Mouse (Mus musculus) neural tube, embryonic 12.5 days (tissue): ENCODE results near the gene Tmem273. TPM values are rescaled to one million over a fixed set of nuclear protein-coding genes. Genes with fewer than 3 reads are reported as not detected.
A peak's percentile ranks its signal among the peaks of the same experiment; 100 is the strongest.

Source experiments
- ATAC-seq: fragments of 200-750 bp; cut with Nextera tagmentation; 2 replicates; pipeline ENCODE4 v1.8.0; 2017; ENCODE audit warnings: low read depth, mild to moderate bottlenecking, moderate TSS enrichment, moderate library complexity; ENCODE audit not compliant: low FRiP score
- H3K27ac ChIP-seq: fragments of 300-500 bp; sonication (generic); 2 replicates; pipeline ENCODE4 v1.5.1; 2016
- H3K27me3 ChIP-seq: fragments of 300-500 bp; sonication (generic); replicated peaks from 2 replicates; pipeline ENCODE4 v1.6.1; 2016; ENCODE audit warnings: mild to moderate bottlenecking
- H3K36me3 ChIP-seq: fragments of 300-500 bp; sonication (generic); 2 replicates; pipeline ENCODE4 v1.6.1; 2016; ENCODE audit warnings: mild to moderate bottlenecking
- H3K4me1 ChIP-seq: fragments of 300-500 bp; sonication (generic); 2 replicates; pipeline ENCODE4 v1.6.1; 2016
- H3K4me2 ChIP-seq: fragments of 300-500 bp; sonication (generic); replicated peaks from 2 replicates; pipeline ENCODE4 v1.6.1; 2016; ENCODE audit warnings: mild to moderate bottlenecking
- H3K4me3 ChIP-seq: fragments of 300-500 bp; sonication (generic); 2 replicates; pipeline ENCODE4 v1.5.1; 2016
- H3K9ac ChIP-seq: fragments of 300-500 bp; sonication (generic); 2 replicates; pipeline ENCODE4 v1.6.1; 2016; ENCODE audit warnings: mild to moderate bottlenecking
- H3K9me3 ChIP-seq: fragments of 300-500 bp; sonication (generic); 2 replicates; pipeline ENCODE4 v1.6.1; 2016; ENCODE audit warnings: mild to moderate bottlenecking
- WGBS: fragments of 180-500 bp; shearing (Covaris S2); methylation state at CpG from one replicate; pipeline ENCODE4 v1.1.7; 2016; 5-methylcytosine and 5-hydroxymethylcytosine counted together
- polyA plus RNA-seq: library from polyadenylated mRNA; unstranded; fragments of >200 nt; fragmentation: Nextera tagmentation; extraction: Ambion mirVana; gene quantifications from 2 replicates; pipeline ENCODE4 v1.2.1, GENCODE M21; 2016

The Tmem273 gene
- polyA plus RNA-seq, 1 experiment from 2014 or later = 0.74 TPM

DNA sequence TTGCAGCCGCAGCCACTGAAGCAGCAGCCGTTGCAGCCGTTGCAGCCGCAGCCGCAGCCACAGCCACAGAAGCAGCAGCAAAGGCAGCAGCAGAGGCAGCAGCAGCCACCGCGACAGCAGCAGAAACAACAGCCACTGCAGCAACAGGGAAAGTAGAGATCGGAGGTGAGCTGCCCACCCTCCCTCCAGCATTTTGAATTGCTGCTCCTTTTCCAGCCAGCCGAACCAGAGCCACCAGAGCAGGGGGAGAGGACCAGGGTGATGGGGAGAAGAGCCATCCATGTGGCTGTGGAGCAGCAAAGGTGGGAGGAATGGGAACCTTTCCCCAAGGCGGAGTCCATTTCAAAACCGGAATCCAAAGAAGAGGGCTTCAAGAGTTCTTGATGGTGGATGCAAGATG is 50.4 kb downstream of the Tmem273 start:
- no peaks in the 10 kb centered on the region for H3K27me3 ChIP-seq
- H3K4me1 ChIP-seq = no peaks in the 10 kb centered on the region
- H3K9ac ChIP-seq = no peak overlapping the region
- no peaks in the 10 kb centered on the region for H3K36me3 ChIP-seq
- no peak for ATAC-seq
- H3K4me2 ChIP-seq = no peak overlapping the region
- H3K9me3 ChIP-seq = peaks cover 3% of the 10 kb centered on the region; the same call in 1 of the 2 replicates
- H3K27ac ChIP-seq = no peak overlapping the region
- H3K4me3 ChIP-seq = no peak overlapping the region
- WGBS = 91% methylated on average over 11 of the region's 11 CpGs

DNA sequence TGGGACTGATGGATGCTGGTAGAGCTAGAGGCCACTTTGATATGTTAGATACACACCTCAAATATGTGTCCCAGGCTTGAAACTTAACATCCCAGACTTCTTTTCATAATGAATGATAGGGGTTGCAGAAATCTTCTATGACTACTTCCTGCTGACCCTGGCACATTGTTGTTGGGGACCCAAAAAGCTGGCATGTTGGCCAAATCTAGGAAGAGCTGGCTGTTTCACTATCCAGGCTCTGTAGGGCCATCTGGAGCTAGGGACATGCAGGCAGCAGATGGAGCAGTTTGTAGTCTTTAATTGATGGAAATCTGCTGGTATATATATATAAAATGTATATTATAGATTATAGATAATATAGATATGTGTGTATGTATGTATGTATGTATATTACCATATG is 56.3 kb downstream of the Tmem273 start:
- Histone ChIP-seq H3K36me3 (no peaks in the 10 kb centered on the region), H3K4me3 (no peak overlapping the region), H3K9ac (no peak overlapping the region), H3K4me1 (no peaks in the 10 kb centered on the region), H3K4me2 (no peak overlapping the region), H3K27ac (no peak overlapping the region), H3K27me3 (no peaks in the 10 kb centered on the region), H3K9me3 (no peaks in the 10 kb centered on the region)
- ATAC-seq = no peak

DNA sequence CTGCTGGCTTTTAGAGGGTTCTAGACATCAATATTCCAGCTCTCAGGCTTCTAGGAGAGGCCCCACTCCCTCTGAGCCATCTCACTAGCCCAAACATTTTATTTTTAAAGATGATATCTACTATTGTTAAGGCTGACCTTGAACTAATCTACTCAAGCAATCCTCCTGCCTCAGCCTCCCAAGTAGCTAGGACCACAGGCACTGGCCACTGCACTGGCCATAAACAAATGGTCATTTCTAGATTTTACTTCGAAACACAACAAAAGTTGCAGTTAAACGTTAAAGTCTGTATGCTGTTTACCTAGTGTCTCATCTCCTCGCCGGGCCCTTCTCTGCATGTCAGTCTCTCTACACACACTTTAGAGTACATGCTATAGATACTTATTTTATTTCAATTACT is 68.3 kb downstream of the Tmem273 start:
- Histone ChIP-seq H3K4me2 (no peak overlapping the region), H3K4me1 (no peaks in the 10 kb centered on the region), H3K27ac (no peak overlapping the region), H3K9ac (no peak overlapping the region), H3K36me3 (no peaks in the 10 kb centered on the region), H3K27me3 (peaks cover 4% of the 10 kb centered on the region; the same call in 1 of the 2 replicates), H3K4me3 (no peak overlapping the region), H3K9me3 (no peaks in the 10 kb centered on the region)
- ATAC-seq = no peak
- 91% methylated on average over 4 of the region's 4 CpGs for WGBS

DNA sequence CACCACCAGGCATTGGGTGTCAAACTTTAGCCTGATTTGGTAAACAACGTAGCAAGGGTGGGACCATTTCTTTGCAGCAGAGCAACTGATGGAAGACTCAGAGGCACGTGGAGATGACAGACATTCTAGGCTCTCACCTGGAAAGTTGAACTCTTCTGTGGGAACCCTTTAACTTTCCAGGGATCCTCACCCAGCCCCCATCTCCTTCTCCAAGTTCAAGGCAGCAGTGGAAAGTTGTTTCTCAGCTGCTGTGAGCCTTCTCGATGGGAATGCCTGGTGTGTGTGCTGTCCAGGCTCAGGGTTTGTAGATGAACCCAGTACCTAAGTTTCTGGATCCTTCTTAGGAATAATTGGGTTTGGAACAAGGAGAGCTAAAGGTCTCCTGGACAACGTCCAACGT is 70.5 kb downstream of the Tmem273 start:
- H3K4me1 ChIP-seq = peaks cover 16% of the 10 kb centered on the region; the same call in 1 of the 2 replicates
- peak overlapping the region; percentile 83 for H3K4me2 ChIP-seq
- H3K27ac ChIP-seq = no peak overlapping the region
- no peak overlapping the region for H3K9ac ChIP-seq
- no peaks in the 10 kb centered on the region for H3K36me3 ChIP-seq
- 42% methylated on average over 5 of the region's 5 CpGs for WGBS
- ATAC-seq = no peak; the same call in 1 of the 2 replicates
- H3K9me3 ChIP-seq = no peaks in the 10 kb centered on the region
- peaks cover 4% of the 10 kb centered on the region; the same call in 1 of the 2 replicates for H3K27me3 ChIP-seq
- peak overlapping the region; percentile 50 for H3K4me3 ChIP-seq

DNA sequence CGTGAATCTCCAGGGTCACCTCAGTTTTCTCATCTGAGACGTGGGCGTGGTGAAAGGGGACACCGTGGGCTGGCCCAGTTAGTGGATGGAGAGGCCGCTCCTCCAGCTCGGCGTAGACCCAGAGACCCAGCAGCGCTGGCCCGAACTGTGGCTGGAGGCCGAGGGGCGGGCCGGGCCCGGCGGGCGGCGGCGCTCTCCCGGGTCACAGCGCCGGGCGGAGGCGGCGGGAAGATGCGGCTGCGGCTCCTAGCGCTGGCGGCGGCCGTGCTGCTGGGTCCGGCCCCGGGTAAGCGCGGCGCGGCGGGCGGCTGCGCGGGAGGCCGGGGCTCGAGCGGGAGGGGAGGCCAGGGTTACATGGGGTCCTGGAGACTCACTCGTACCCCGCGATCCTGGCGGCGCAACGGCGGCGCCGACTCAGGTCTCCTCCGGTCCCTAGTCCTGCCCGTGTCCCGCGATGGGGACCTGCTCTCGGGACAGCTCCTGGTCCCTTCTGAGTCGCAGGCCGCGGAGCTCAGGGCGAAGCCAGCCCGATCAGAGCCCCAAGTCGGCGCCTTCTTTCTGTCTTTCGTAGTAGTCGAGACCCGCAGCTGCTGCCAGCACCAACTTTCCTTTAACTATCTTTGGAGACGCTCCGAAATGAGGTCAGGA is 71.0 kb downstream of the Tmem273 start, which contains the start of gene Vstm4:
Vstm4 (plus strand) TSS at position 76 of the 648 bp plus-strand sequence.
- 1% methylated on average over 68 of the region's 68 CpGs for WGBS
- H3K4me3 ChIP-seq = peak within 1 kb of the TSS; percentile 50
- peaks cover 4% of the 10 kb centered on the region; the same call in 1 of the 2 replicates for H3K27me3 ChIP-seq
- peaks cover 18% of the 10 kb centered on the region; the same call in 1 of the 2 replicates for H3K4me1 ChIP-seq
- no peaks in the 10 kb centered on the region for H3K36me3 ChIP-seq
- peak within 1 kb of the TSS; percentile 83 for H3K4me2 ChIP-seq
- no peak within 1 kb of the TSS for H3K27ac ChIP-seq
- no peaks in the 10 kb centered on the region for H3K9me3 ChIP-seq
- peak within 1 kb of the TSS; percentile 67 for H3K9ac ChIP-seq
- peak; percentile 70 for ATAC-seq

DNA sequence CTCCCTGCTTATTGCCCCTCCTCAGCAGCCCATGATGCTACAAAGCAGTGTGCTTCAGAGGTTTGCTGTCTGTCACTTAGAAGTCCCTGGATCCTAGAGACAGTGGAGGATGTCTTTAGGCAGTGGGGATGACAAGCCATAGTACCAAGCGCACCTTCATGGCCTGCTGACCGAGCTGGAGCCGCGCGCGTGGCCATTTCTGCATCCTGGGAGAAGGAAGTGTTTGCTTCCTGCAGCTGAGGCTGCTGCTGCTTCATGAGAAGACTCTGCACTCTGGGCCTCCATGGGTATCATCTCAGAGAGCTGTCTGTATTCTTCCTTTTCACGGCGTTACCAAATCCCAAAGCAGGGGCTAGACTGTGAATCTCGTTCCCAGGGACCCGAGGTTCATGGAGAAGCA is 72.6 kb downstream of the Tmem273 start:
- Histone ChIP-seq H3K27me3 (peaks cover 4% of the 10 kb centered on the region; the same call in 1 of the 2 replicates), H3K36me3 (no peaks in the 10 kb centered on the region), H3K4me3 (no peak overlapping the region), H3K27ac (no peak overlapping the region), H3K9ac (no peak overlapping the region), H3K4me2 (no peak overlapping the region), H3K9me3 (no peaks in the 10 kb centered on the region), H3K4me1 (peaks cover 18% of the 10 kb centered on the region; the same call in 1 of the 2 replicates)
- no peak for ATAC-seq
- 95% methylated on average over 10 of the region's 10 CpGs for WGBS

DNA sequence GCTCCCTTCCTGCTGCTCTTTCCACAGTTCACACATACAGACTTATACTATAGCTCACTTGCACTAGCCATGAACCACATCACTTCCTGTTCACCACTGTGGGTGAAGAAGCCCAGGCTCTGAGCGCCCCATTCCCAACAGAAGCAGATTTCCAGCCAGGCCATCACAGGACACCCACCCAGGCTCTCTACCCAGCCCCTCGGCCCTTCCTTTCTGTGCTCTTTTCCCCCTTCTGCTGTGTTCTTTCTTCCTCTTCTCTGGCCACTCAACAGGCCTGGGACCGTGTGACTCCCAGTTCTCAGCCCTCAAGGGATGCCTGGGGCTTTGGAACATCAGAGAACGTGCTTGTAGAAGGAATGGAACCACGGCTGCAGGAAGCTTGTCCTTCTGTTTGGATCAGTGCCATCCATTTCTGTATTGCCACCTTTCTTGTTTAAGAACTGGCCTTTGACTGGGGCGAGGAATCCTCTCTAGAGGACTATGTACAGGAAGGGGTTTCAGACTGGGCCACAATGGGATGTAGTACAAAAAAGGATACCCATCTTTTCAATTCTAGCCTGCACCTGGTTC is 73.3 kb downstream of the Tmem273 start:
- H3K9me3 ChIP-seq = no peaks in the 10 kb centered on the region

DNA sequence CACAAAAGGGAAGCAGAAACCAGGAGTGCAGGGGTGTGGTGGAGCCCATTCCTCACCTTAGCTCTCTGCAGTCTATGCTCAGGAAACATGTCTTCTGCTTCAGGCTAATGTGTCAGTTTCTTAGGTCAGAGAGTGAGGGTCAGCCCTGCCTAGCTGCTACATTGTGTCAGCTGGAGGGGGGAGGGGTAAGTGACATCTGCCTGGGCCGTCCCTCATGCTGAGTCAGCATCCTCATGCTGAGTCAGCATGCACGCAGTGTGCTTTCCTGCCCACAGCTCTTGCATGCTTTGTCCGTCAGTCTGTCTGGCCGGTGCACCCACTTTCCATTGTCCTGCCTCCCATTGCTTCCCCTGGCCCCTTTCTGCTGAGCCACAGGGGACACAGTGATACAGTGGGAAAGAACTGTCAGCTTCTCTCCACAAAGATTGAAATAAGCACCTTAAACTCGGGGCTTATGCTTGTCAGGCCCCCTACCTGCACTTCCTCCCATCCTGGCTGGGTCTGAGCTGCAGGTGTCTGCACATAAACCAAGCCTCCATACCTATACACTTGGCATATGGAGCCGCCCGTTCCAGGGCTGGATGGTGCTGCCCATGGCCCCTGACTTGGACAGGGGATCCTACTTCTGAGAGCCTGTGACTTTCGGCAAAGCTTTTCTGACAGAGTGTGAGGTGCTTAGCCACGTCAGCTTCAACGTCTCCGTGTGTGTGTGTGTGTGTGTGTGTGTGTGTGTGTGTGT is 74.2 kb downstream of the Tmem273 start:
- Histone ChIP-seq H3K27ac (no peak overlapping the region), H3K27me3 (peaks cover 4% of the 10 kb centered on the region; the same call in 1 of the 2 replicates), H3K9me3 (no peaks in the 10 kb centered on the region), H3K36me3 (no peaks in the 10 kb centered on the region), H3K4me2 (no peak overlapping the region; the same call in 1 of the 2 replicates), H3K4me3 (no peak overlapping the region), H3K4me1 (peaks cover 18% of the 10 kb centered on the region; the same call in 1 of the 2 replicates), H3K9ac (no peak overlapping the region)
- ATAC-seq = no peak
- 58% methylated on average over 11 of the region's 11 CpGs for WGBS

More for the DNA sequence above, 73.3 kb downstream of the Tmem273 start:
- Histone ChIP-seq H3K4me3 (no peak overlapping the region), H3K36me3 (no peaks in the 10 kb centered on the region), H3K27me3 (peaks cover 4% of the 10 kb centered on the region; the same call in 1 of the 2 replicates), H3K27ac (no peak overlapping the region), H3K9ac (no peak overlapping the region), H3K4me2 (no peak overlapping the region), H3K4me1 (peaks cover 18% of the 10 kb centered on the region; the same call in 1 of the 2 replicates)
- no peak for ATAC-seq
- 80% methylated on average over 6 of the region's 6 CpGs for WGBS

DNA sequence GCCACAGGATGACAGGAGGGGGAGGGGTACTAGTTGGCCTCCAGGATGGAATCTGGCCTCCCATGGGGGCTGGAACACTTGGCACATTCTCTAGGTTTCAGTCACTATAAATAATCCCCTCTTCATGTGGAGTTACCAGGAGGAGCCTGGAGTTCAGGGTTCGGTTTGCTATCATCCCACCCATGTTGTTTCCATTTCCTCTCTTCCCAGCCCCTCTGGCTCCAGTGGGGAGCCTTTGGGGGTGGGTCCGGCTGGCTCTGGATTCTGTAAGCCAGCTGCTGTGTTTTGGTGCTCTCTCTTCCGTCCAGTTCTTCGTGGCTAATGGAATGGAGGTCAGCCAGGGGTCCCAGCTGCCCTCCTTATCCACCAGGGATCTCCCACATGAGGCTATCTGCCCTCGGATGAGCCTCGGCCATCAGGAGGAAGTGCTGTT is 75.4 kb downstream of the Tmem273 start:
- Histone ChIP-seq H3K27ac (no peak overlapping the region), H3K9me3 (no peaks in the 10 kb centered on the region), H3K4me3 (no peak overlapping the region), H3K27me3 (peaks cover 4% of the 10 kb centered on the region; the same call in 1 of the 2 replicates), H3K9ac (no peak overlapping the region), H3K4me2 (no peak overlapping the region), H3K36me3 (no peaks in the 10 kb centered on the region), H3K4me1 (peaks cover 18% of the 10 kb centered on the region; the same call in 1 of the 2 replicates)
- WGBS = 40% methylated on average over 6 of the region's 6 CpGs
- ATAC-seq = no peak

DNA sequence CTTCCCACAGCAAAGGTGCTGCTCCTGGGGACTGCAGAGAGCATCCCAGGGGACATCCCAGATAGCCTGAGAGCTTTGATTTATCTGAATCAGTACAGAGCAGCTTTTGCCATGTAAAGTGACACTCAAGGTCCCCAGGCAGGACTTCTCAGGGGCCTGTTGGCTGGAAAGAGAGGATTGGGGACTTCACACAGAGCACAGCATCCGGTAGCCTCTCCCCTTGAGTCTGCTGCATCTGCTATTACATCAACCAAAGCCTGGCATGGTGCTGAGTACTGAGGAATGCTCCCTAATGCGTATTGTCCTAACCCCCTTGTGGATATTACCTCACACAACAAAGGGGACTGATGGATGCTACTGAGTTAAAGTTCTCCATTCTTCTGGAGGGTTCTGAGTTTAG is 75.9 kb downstream of the Tmem273 start:
- Histone ChIP-seq H3K4me3 (no peak overlapping the region), H3K27ac (no peak overlapping the region)
- ATAC-seq = no peak

DNA sequence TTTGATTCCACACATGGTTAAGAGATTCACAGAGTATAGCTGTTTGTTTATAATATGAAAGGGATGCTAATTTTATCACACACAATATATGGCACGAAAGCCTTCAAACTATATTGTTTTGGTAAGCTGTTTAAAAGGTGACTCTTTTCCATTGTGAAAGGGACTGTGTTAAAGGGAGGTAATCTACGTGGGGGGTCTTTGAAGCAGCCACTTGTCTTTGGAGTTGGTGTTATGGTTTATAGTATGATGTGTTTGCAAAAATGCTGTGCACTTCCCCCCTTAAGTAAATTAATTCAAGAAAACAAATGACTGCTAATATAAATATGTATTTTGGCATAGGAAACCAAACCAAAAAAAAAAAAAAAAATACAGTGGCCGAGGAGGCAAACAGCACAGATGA is 79.6 kb downstream of the Tmem273 start:
- H3K27me3 ChIP-seq = no peaks in the 10 kb centered on the region
- H3K9me3 ChIP-seq = no peaks in the 10 kb centered on the region
- H3K4me2 ChIP-seq = no peak overlapping the region
- no peak overlapping the region for H3K9ac ChIP-seq
- WGBS = 78% methylated on average over 3 of the region's 3 CpGs
- no peaks in the 10 kb centered on the region for H3K36me3 ChIP-seq
- peaks cover 9% of the 10 kb centered on the region; the same call in 1 of the 2 replicates for H3K4me1 ChIP-seq
- ATAC-seq = no peak
- no peak overlapping the region for H3K4me3 ChIP-seq
- no peak overlapping the region for H3K27ac ChIP-seq

More for the DNA sequence above, 75.9 kb downstream of the Tmem273 start:
- no peak overlapping the region for H3K9ac ChIP-seq
- H3K4me2 ChIP-seq = no peak overlapping the region
- H3K4me1 ChIP-seq = peaks cover 18% of the 10 kb centered on the region; the same call in 1 of the 2 replicates
- 31% methylated on average over 2 of the region's 2 CpGs for WGBS
- no peaks in the 10 kb centered on the region for H3K36me3 ChIP-seq
- no peaks in the 10 kb centered on the region for H3K9me3 ChIP-seq
- H3K27me3 ChIP-seq = peaks cover 4% of the 10 kb centered on the region; the same call in 1 of the 2 replicates
